Mouse (Mus musculus) adrenal gland, adult (tissue): Measurements from ENCODE around the gene Akap6.

ENCODE experiments used
- DNase-seq, 2 experiments: peaks; one replicate each; pipeline ENCODE4 v3.0.0; 2022 to 2023; ENCODE audit warnings: low spot score in 1 of 2; ENCODE audit not compliant: inconsistent age in 2 of 2

Gene Akap6

DNA sequence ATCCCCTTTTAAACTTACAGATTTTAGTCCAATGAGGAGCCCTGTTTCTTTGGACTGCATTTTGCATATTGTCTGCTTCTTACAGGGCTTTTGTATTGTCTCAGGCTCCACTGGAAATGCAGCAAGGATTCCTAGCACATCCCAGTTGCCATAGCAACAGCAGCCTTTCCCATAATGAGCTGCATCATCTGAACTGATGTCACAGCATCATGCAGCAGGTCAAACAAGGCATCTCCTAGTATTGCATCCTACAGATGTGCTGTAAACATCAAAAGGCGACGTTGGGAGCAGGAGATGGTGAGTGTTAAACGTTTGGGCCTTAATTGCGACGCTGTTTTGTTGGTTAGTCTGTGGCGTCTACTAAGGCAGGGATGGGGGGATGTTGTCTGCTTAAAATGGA is at the start of gene Akap6:
Akap6 (plus strand) TSS at position 238 of the 400 bp plus-strand sequence.
- no peak for DNase-seq

GRCm38 (mm10) chr12:52662907-52663790 is 36.0 kb upstream of the Akap6 start:
- DNase-seq = no peak

GRCm38 (mm10) chr12:52664944-52665343 is 34.2 kb upstream of the Akap6 start:
- peak in 1 of 2 experiments; percentile 51 for DNase-seq

DNA sequence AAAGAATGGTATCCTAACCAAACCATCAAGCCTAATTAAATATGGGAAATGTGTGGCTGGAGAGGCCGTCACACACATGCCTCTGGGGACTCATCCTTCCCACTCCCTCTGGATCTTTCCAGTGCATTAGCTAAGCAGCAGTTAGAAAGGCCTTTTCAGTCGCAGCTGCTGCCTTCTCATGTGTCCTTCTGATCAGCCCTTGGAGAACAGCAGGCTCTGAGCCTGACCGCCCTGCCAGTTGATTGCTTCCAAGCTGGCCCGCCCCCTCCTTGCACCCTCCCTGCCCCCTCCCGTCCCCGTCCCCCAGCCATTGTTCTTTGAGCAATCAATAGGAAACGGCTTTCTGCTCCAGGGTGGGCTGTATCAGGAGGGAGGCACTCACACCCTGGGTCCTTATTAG is 27.7 kb upstream of the Akap6 start:
- DNase-seq = no peak

GRCm38 (mm10) chr12:52671943-52672342 is 27.2 kb upstream of the Akap6 start:
- no peak for DNase-seq

GRCm38 (mm10) chr12:52673361-52673960 is 25.7 kb upstream of the Akap6 start:
- DNase-seq = no peak

- DNase-seq = no peak
Measured at GRCm38 (mm10) chr12:52675010-52675409, 24.2 kb upstream of the Akap6 start.

GRCm38 (mm10) chr12:52687355-52687754 is 11.8 kb upstream of the Akap6 start:
- peak in 1 of 2 experiments; percentile 38 for DNase-seq

DNA sequence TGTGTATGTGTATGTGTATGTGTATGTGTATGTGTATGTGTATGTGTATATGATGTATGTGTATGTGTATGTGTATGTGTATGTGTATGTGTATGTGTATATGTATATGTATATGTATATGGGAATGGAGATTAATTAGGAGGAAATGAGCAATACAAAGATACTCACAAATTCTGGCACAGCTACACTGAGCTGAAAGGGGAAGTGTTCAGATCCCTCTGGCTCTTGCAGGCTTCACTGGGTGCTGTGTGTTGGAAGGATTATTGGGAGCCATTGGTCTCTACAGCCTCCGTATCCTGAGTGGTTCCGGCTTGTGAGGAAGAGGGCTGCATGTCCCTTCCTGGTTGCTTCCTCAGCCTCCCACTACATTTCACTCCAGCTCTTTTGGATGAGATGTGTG is 10.5 kb upstream of the Akap6 start:
- no peak for DNase-seq

- no peak for DNase-seq
Measured at GRCm38 (mm10) chr12:52691552-52691951, 7.6 kb upstream of the Akap6 start.

DNA sequence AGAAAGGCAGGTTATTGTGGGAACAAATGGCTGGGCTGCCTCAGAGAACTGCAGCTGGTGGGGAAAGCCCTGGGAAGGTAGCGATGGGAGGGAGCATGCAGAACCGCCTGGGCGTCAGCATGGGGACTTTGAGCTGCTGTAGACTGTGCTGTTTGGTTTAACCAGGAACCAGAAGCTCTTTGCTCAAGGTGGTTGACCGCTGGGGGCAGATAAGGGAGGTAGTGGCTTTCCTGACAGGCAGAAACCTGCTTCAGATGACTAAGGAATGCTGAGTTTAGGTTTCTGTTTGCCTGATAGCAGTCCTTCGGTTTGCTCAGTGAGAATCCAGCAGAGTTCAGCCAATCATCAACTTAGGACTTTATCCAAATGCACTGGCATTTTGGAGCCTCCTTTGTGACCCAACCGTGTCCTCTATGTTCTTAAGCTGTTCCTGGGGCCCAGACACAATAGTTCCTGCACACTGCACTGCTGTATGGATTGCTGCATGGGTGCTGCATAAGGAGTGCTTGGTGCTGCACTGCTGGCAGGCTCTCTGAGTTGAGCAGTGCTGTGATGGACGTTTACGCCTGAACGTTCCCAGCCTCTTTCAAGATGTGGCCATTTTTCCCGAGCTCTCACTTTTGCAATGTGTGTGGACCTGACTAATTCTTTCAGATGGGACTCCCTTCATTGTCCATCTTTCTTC is 6.8 kb upstream of the Akap6 start:
- no peak for DNase-seq

GRCm38 (mm10) chr12:52697407-52698109 is 1.6 kb upstream of the Akap6 start:
- no peak for DNase-seq

DNA sequence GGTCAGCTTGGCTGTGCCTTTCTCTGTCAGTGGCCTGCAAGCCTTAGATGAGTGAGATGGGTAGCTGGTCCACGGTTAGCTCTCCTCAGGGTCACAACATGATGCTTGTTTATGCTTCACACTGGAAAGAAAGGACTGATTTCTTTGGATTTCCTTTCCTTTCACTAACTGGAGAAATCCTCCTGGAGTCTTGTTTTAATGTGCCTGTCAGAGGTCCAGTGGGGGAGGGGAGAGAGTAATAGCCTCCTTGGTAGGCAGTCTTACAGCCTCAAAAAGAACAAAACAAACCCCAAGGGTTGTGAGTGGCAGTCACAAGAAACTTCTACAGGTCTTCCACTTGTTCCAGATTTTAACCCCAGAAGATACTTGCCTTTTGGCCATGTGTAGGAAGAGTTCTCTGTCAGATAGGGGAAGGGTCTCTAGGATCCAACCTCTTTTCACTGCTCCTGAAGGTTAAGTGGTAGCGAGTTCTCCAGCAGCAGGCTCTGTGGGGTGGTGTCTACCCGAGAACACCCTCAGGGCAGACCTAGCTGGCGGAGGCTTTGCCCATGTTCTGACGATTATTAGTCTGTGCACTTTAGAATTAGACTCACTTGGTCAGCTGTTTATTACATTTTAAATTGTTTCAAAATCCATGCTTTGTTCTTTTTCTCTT is 780 bp upstream of the Akap6 start:
- DNase-seq = no peak

GRCm38 (mm10) chr12:52699961-52700696 is 946 bp downstream of the Akap6 start:
- no peak for DNase-seq

GRCm38 (mm10) chr12:52700697-52701191 is 1.6 kb downstream of the Akap6 start:
- no peak for DNase-seq

DNA sequence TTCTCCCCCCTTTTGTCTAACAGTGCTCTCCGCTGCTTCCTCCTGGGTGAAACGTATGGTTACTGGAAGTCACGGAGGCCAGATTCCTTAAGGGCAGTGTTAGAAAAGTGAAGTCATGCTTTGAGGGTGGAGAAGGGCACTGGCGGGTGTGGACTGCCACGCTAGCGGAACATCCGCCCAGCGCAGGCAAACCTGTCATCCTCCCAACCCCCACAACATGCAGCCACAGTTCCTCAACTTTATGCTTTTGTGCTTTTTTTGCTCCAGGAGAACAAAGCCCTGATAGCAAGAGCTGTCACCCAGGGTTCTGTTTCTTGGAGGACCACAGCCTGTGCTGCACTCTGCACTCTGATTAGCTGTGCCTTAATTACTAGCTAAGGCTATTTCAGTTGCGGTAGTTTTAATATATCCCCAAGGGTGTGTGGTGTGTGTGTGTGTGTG is 2.0 kb downstream of the Akap6 start:
- peak in 1 of 2 experiments; percentile 35 for DNase-seq

- DNase-seq = peak in 1 of 2 experiments; percentile 76
Measured at GRCm38 (mm10) chr12:52702368-52702967, 3.3 kb downstream of the Akap6 start.

GRCm38 (mm10) chr12:52704081-52704480 is 4.9 kb downstream of the Akap6 start:
- no peak for DNase-seq

DNA sequence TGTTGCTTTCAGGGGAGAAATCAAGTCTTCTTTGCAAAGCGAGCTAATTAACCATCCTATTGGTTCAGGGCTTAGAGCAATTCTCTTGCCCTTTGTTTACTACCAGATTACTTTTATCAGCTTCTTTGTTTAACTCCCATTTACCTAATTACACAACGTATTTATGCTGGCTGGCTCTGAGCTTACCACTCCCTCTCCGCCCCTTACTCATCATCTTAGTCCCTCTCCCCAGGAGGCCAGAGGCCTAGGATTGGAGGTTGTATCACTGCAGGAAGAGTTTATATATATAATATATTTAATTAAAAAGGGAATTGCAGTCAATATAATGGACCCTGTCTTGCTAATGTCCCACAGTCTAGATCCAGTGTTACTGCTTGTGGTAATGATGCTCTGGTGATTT is 5.6 kb downstream of the Akap6 start:
- no peak for DNase-seq
